Mouse (Mus musculus) midbrain, embryonic 13.5 days (tissue): ENCODE data around the gene Sgip1. TPM values are rescaled to one million over a fixed set of nuclear protein-coding genes. Genes with fewer than 3 reads are reported as not detected.

Experiments
- ATAC-seq: fragments of 200-750 bp; cut with Nextera tagmentation; 2 replicates; pipeline ENCODE4 v1.8.0; 2017; ENCODE audit warnings: mild to moderate bottlenecking, moderate TSS enrichment, moderate library complexity
- H3K27ac ChIP-seq: fragments of 300-500 bp; sonication (generic); 2 replicates; pipeline ENCODE4 v1.5.1; 2015; ENCODE audit warnings: inconsistent platforms, mild to moderate bottlenecking, moderate library complexity
- H3K27me3 ChIP-seq: fragments of 300-500 bp; sonication (generic); 2 replicates; pipeline ENCODE4 v1.6.1; 2015; ENCODE audit warnings: mild to moderate bottlenecking, inconsistent platforms
- H3K36me3 ChIP-seq: fragments of 300-500 bp; sonication (generic); 2 replicates; pipeline ENCODE4 v1.6.1; 2015; ENCODE audit warnings: mild to moderate bottlenecking, inconsistent platforms
- H3K4me1 ChIP-seq: fragments of 300-500 bp; sonication (generic); replicated peaks from 2 replicates; pipeline ENCODE4 v1.6.1; 2015; ENCODE audit warnings: inconsistent platforms
- H3K4me2 ChIP-seq: fragments of 300-500 bp; sonication (generic); replicated peaks from 2 replicates; pipeline ENCODE4 v1.6.1; 2015; ENCODE audit warnings: moderate library complexity, mild to moderate bottlenecking, inconsistent platforms
- H3K4me3 ChIP-seq: fragments of 300-500 bp; sonication (generic); replicated peaks from 2 replicates; pipeline ENCODE4 v1.5.1; 2015; ENCODE audit warnings: mild to moderate bottlenecking, inconsistent platforms
- H3K9ac ChIP-seq: fragments of 300-500 bp; sonication (generic); replicated peaks from 2 replicates; pipeline ENCODE4 v1.6.1; 2015; ENCODE audit warnings: mild to moderate bottlenecking, inconsistent platforms
- H3K9me3 ChIP-seq: fragments of 300-500 bp; sonication (generic); 2 replicates; pipeline ENCODE4 v1.6.1; 2016; ENCODE audit warnings: mild to moderate bottlenecking, inconsistent platforms
- WGBS: fragments of 180-500 bp; shearing (Covaris S2); methylation state at CpG from one replicate; pipeline ENCODE4 v1.1.7; 2015; 5-methylcytosine and 5-hydroxymethylcytosine counted together
- polyA plus RNA-seq: library from polyadenylated mRNA; unstranded; fragments of >200 nt; fragmentation: Nextera tagmentation; extraction: Ambion mirVana; gene quantifications from 2 replicates; pipeline ENCODE4 v1.2.1, GENCODE M21; 2015

The Sgip1 gene
- polyA plus RNA-seq, 1 experiment from 2014 or later: 61.8 TPM

DNA sequence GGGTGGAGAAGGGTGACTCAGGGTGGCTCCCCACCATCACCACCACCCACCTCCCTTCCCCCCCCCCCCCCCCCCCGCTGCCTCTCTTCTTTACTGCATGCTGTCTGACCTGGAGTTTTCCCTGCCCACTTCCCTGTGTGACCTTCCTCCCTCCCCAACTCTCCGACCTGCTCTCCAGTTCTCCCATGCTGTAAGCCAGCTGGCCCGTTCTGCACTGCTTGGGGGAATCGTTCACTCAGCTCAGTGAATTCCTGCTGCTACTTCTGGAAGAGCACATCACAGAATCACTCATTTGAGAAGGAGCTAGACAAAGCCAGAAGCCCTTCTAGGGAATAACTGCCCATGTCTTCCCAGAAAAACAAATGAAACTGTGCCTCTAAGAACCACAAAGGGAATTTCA is 188.4 kb downstream of the Sgip1 start:
- H3K4me3 ChIP-seq: no peak overlapping the region
- WGBS: 63% methylated on average over 3 of the region's 4 CpGs
- H3K36me3 ChIP-seq: peaks cover 32% of the 10 kb centered on the region
- no peaks in the 10 kb centered on the region for H3K4me1 ChIP-seq
- H3K9me3 ChIP-seq: no peaks in the 10 kb centered on the region
- H3K4me2 ChIP-seq: no peak overlapping the region
- no peak overlapping the region for H3K9ac ChIP-seq
- H3K27me3 ChIP-seq: no peaks in the 10 kb centered on the region
- ATAC-seq: no peak
- no peak overlapping the region for H3K27ac ChIP-seq

DNA sequence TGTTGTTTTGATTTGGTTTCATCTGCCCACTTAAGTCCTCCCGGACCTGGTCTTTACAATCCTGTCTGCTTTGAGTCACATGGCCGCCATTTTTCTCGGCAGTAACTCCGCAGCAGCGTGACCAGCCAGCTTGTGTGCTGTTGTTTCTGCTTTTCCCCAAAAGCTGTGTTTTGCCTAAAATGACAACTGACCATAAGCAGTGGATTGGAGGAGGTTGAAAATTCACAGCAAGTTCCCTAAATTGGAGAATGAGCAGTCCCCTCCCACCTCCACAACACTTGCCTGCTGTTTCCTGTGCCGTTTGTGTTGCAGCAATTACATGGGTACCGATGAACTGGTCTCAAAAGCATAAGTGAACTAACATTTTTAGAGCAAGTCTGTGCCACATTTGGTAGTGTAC is 189.6 kb downstream of the Sgip1 start:
- WGBS: 87% methylated on average over 7 of the region's 7 CpGs
- no peak for ATAC-seq

DNA sequence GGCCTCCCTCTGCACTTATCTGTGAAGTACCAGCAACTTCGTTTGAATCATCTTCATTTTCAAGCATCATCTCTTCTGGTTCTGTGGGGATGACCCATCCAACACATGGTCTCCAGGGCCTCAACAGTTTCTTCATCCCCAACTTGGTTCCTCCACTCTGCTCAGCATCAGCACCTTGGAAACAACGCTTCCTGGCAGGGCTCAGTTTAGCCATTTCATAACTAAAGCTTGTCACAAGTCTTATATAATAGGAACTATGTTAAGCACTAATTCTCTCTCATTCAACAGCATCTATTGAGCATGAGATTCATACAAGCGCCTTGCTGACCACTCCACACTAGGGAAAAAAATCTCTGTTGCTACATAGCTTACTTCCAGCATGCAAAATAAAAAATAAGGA is 199.2 kb downstream of the Sgip1 start:
- Histone ChIP-seq H3K4me1 (no peaks in the 10 kb centered on the region), H3K27ac (no peak overlapping the region), H3K4me2 (no peak overlapping the region), H3K9ac (no peak overlapping the region), H3K9me3 (no peaks in the 10 kb centered on the region), H3K36me3 (peaks cover 18% of the 10 kb centered on the region; the same call in 1 of the 2 replicates), H3K27me3 (no peaks in the 10 kb centered on the region), H3K4me3 (no peak overlapping the region)
- no peak for ATAC-seq
- 82% methylated on average over 3 of the region's 3 CpGs for WGBS

More for the DNA sequence above, 189.6 kb downstream of the Sgip1 start:
- Histone ChIP-seq H3K27ac (no peak overlapping the region), H3K4me2 (no peak overlapping the region), H3K4me1 (no peaks in the 10 kb centered on the region), H3K27me3 (no peaks in the 10 kb centered on the region), H3K36me3 (peaks cover 39% of the 10 kb centered on the region), H3K9me3 (no peaks in the 10 kb centered on the region), H3K9ac (no peak overlapping the region), H3K4me3 (no peak overlapping the region)

DNA sequence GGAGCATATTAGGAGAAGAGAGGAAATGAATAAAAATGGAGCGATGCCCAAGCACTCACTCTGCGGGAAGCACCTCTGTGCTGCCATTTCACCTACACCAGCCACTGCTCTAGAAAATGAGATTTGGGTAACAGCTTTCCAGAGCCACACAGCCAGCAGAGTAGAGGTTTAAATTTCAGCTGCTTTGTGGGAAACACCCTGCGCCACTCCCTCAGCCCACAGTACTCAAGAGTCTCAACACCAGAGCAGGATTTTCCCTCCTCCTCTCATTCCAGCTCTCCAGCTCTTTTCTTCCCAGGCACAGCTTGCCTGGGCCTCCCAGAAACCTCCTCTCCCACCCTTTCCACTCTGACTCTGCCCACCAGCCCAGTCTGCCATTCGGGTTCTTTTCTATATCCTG is 199.6 kb downstream of the Sgip1 start:
- Histone ChIP-seq H3K4me3 (no peak overlapping the region), H3K27ac (no peak overlapping the region), H3K4me1 (no peaks in the 10 kb centered on the region), H3K9ac (no peak overlapping the region), H3K36me3 (peaks cover 15% of the 10 kb centered on the region; the same call in 1 of the 2 replicates), H3K27me3 (no peaks in the 10 kb centered on the region), H3K4me2 (no peak overlapping the region), H3K9me3 (no peaks in the 10 kb centered on the region)
- 91% methylated on average over 4 of the region's 4 CpGs for WGBS
- ATAC-seq: no peak

DNA sequence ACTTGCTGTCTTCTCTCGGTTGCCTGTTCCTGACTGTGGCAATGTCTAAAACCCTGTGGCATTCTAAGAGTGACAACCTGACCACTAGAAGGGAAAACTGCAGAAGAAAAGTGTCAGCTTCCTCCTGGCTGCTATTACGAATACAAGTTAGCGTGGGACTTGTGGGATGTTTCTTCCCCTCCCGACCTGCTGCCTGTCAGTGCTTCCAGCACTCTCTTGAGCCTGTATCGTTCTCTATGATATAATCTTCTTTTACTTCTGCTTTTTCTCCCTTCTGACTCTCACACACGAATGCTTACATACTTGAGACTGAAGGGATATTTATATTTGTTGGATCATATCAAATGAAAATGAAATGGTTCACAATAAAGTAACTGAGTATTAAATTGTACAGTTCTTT is 203.2 kb downstream of the Sgip1 start:
- no peak overlapping the region for H3K27ac ChIP-seq
- no peak for ATAC-seq

DNA sequence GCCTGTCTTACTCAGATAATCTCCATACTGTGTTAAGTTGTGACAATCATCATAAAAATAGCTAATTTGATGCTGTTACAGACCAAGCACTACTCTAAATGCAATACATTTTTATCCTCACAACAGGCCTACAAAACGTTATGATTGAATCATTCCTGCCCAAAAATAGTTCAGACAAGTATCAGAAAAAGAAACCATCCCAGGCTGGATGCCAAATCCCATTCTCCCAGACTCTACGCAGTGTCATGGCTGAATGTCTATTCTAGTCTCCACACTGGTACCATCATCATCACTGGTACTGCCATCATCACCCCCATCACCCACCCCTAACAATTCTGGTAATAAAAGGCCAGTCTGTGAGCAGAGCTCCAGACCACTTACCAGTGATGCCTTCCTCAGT is 211.4 kb downstream of the Sgip1 start:
- no peak overlapping the region for H3K27ac ChIP-seq
- ATAC-seq: no peak
- WGBS: 77% methylated on average over 2 of the region's 2 CpGs

More for the DNA sequence above, 203.2 kb downstream of the Sgip1 start:
- 0 out of 2 replicates have a peak, but pooled peaks cover 2% of the 10 kb centered on the region for H3K4me1 ChIP-seq
- H3K9ac ChIP-seq: no peak overlapping the region
- H3K36me3 ChIP-seq: 0 out of 2 replicates have a peak, but pooled peaks cover 8% of the 10 kb centered on the region
- WGBS: 84% methylated on average over 6 of the region's 6 CpGs
- H3K9me3 ChIP-seq: no peaks in the 10 kb centered on the region
- no peak overlapping the region for H3K4me3 ChIP-seq
- no peak overlapping the region for H3K4me2 ChIP-seq
- no peaks in the 10 kb centered on the region for H3K27me3 ChIP-seq

DNA sequence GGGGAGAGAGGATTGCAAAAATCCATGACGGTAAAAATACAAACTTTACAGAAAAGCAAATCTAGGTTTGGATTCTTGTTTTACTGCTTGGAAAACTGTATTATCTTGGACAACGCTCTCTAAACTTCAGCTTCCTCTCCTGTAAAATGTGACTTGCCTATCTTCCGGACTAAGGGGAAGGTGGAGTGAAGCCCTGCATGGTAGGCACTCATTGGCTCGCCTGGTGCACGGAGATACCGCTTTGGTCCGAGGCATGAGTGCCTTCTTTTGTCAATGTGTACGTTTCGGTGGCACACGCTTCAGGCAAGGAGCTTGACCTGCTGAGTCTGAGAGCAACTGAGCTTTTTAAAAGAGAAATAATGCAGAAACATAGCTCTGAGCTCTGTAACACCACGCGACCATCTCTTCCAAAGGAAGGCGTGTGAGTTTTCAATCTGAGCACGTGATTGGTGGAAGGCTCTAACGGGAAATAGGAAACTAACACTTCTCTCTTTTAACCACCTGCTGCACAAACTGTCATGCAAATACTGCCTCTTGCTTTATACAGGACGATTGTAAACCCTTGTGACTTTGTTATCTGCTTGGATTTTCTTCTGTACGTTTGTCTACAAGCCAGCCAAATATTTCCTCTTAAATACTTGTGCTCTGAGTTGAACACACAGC is 214.3 kb downstream of the Sgip1 start:
- no peak for ATAC-seq
- Histone ChIP-seq H3K4me3 (no peak overlapping the region), H3K4me2 (no peak overlapping the region), H3K9me3 (no peaks in the 10 kb centered on the region), H3K4me1 (no peaks in the 10 kb centered on the region), H3K36me3 (no peaks in the 10 kb centered on the region), H3K9ac (no peak overlapping the region), H3K27me3 (no peaks in the 10 kb centered on the region), H3K27ac (no peak overlapping the region)
- 73% methylated on average over 17 of the region's 17 CpGs for WGBS

More for the DNA sequence above, 211.4 kb downstream of the Sgip1 start:
- Histone ChIP-seq H3K4me3 (no peak overlapping the region), H3K4me1 (no peaks in the 10 kb centered on the region), H3K9ac (no peak overlapping the region), H3K27me3 (no peaks in the 10 kb centered on the region), H3K36me3 (no peaks in the 10 kb centered on the region), H3K4me2 (no peak overlapping the region), H3K9me3 (no peaks in the 10 kb centered on the region)

DNA sequence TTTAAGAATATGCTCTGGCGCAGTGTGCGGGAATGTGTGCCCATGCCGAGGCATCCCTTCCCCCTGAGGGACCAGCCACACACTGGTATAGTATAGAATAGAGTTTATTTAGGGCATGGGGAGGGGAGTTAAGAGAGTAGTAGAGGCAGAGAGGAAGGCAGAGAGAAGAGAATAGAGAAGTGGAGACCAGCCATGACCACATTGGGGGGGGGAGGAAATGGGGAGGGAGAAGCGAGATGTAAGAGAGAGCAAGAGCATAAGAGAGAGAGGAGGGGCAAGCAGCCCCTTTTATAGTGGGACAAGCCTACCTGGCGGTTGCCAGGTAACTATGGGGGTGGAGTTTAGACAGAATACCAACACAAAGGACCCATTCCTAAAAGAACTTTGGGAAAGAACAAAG is 218.3 kb downstream of the Sgip1 start:
- no peak overlapping the region for H3K4me3 ChIP-seq
- H3K27ac ChIP-seq: no peak overlapping the region
- no peaks in the 10 kb centered on the region for H3K27me3 ChIP-seq
- no peak overlapping the region for H3K4me2 ChIP-seq
- no peak for ATAC-seq
- 89% methylated on average over 5 of the region's 5 CpGs for WGBS
- H3K9ac ChIP-seq: no peak overlapping the region
- peaks cover 19% of the 10 kb centered on the region for H3K36me3 ChIP-seq
- H3K9me3 ChIP-seq: no peaks in the 10 kb centered on the region
- no peaks in the 10 kb centered on the region for H3K4me1 ChIP-seq

DNA sequence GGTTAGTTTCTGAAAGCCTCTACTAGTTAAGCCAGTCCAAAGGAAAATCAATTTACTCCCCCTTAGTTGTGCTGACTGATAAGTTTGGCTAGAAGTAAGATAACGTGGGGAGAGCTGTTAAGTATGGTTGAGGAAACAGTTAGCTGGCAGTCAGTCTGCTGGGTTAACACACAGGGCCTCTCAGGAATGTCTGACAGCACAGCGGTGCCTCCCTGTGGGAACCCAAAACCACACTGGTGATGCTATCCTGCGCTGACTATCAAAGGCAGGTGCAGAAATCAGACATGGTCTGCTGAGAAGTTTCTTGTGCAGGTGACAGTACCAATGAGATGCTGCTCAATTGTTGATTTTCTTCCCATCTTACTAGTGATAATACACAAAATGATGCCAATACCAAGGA is 223.1 kb downstream of the Sgip1 start:
- Histone ChIP-seq H3K27ac (no peak overlapping the region), H3K36me3 (peaks cover 50% of the 10 kb centered on the region), H3K4me3 (no peak overlapping the region), H3K27me3 (no peaks in the 10 kb centered on the region), H3K9me3 (no peaks in the 10 kb centered on the region), H3K4me2 (no peak overlapping the region), H3K9ac (no peak overlapping the region), H3K4me1 (no peaks in the 10 kb centered on the region)
- no peak for ATAC-seq
- WGBS: 79% methylated on average over 3 of the region's 3 CpGs

DNA sequence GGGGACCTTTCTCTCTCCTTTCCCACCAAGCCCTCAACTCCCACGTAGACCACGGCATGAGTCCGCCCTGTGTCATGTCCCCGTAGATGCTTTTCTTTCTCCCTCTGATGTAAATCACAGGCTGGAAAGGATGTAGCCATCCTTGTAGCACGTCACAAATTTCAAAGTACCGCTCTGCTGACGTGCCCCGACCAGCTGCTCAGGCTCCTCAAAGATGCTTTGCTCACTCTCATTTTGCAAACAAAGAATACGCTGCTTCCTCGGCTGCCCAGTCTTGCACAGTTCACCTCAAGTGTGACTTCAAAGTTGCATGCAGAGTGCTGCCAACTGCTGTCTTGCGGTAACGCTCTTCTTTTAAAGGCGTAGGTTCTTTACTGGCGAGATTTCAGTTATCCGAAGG is 226.7 kb downstream of the Sgip1 start:
- no peaks in the 10 kb centered on the region for H3K9me3 ChIP-seq
- 85% methylated on average over 15 of the region's 15 CpGs for WGBS
- no peak for ATAC-seq
- no peak overlapping the region for H3K4me2 ChIP-seq
- H3K27me3 ChIP-seq: no peaks in the 10 kb centered on the region
- H3K4me1 ChIP-seq: no peaks in the 10 kb centered on the region
- peaks cover 41% of the 10 kb centered on the region for H3K36me3 ChIP-seq
- H3K9ac ChIP-seq: no peak overlapping the region
- H3K27ac ChIP-seq: no peak overlapping the region
- no peak overlapping the region for H3K4me3 ChIP-seq

DNA sequence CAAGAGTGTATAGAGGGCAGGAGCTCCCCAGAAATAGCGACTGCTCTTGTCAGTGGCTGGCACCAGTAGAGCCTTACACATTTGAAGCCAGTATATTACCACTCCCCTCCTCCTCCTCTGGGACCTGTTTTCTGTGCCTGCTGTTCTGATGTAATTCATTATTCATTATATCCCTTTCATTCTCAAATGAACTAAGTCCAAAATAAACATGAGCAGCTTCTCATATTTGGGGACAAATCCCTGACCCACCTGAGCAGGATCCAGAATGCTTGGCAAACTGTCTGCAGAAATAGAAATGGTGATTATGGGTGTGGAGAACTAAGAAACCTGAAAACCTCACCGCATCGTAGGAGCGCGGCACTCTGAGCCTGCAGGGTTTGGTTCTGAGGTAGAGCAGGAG is 228.5 kb downstream of the Sgip1 start:
- no peak for ATAC-seq
- Histone ChIP-seq H3K9me3 (no peaks in the 10 kb centered on the region), H3K4me3 (no peak overlapping the region), H3K4me2 (no peak overlapping the region), H3K27me3 (peaks cover 1% of the 10 kb centered on the region; the same call in 1 of the 2 replicates), H3K4me1 (no peaks in the 10 kb centered on the region), H3K9ac (no peak overlapping the region), H3K36me3 (peaks cover 38% of the 10 kb centered on the region), H3K27ac (no peak overlapping the region)
- 85% methylated on average over 5 of the region's 5 CpGs for WGBS

DNA sequence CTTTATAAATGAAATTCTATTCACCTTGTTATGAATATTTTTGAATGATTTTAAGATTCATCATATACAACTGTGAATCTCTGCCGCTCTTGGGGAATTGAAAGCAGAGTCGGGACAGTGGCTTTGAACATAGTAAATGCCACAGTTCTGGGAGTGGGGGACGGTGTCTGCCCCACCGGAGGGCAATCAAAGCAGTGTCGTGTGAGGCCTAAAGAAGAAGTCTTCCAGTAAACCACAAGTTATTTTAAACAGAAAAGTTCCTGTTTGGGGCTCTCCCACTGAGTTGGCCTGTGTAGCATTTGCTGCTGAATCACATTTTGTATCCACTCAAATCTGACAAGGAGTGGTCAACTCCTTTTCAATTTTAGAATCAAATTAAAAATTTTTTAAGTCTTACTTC is 230.1 kb downstream of the Sgip1 start:
- Histone ChIP-seq H3K36me3 (peaks cover 29% of the 10 kb centered on the region), H3K27me3 (peaks cover 5% of the 10 kb centered on the region), H3K9me3 (no peaks in the 10 kb centered on the region), H3K4me1 (peaks cover 3% of the 10 kb centered on the region), H3K4me2 (no peak overlapping the region), H3K9ac (no peak overlapping the region), H3K4me3 (no peak overlapping the region), H3K27ac (no peak overlapping the region)
- 77% methylated on average over 5 of the region's 5 CpGs for WGBS
- no peak for ATAC-seq

DNA sequence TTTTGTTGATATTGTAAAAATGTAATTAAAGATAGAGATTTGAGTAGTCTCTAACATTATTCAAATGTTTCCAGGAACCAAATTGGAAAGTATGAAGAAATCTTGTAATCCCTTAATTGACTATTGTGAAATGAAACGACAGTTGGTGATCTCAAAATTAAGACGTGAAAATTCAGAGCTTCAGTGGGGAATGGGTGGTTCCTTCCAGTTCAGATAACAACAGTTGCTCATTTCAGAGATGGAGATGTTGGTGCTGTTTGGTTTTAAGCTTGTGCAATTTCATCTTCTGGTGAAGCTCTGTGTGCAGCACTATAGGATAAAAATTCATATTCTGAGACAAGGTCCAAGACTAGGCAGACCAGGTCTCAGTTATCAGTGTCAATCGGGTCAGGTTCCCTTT is 231.0 kb downstream of the Sgip1 start:
- Histone ChIP-seq H3K4me1 (peaks cover 11% of the 10 kb centered on the region), H3K27me3 (peaks cover 12% of the 10 kb centered on the region), H3K4me2 (no peak overlapping the region), H3K27ac (no peak overlapping the region), H3K36me3 (peaks cover 20% of the 10 kb centered on the region), H3K9ac (no peak overlapping the region), H3K4me3 (no peak overlapping the region), H3K9me3 (no peaks in the 10 kb centered on the region)
- 70% methylated on average over 3 of the region's 3 CpGs for WGBS
- ATAC-seq: no peak
